Mouse (Mus musculus) c-Kit-positive CD71-negative TER-119-negative erythroid progenitor cells, embryonic 14.5 days (primary cell): ENCODE results near the gene Zfp61.

Experiments
- DNase-seq: peaks from one replicate; pipeline ENCODE4 v3.0.0-alpha.2; 2013; ENCODE audit warnings: low read depth

Gene Zfp61

GRCm38 (mm10) chr7:24300771-24301282, at the start of gene Zfp61:
Gene Zfp61 (minus strand): TSS chr7:24301232.
- DNase-seq = peak; percentile 18

DNA sequence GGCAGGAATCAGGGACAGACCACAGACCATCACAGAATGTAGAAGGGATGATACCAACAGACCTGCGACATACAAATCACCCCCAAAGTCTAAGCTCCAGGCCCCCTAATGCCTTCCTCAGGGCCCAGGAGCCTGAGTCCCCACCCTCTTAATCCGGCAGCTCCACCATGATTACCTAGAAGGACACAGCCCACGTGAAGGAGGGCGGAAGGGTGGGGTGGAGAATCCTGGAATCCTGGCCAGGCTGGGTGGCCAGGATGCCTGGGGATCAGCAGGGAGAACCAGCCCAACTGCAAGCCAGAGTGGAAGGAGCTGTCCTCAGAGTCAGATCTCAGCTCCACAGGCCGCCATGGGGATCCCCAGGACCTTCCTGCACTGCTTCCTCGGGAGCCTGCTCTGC, 47.9 kb upstream of the Zfp61 start, which contains the start of gene Lypd5:
Lypd5 (plus strand) TSS at position 301 of the 400 bp plus-strand sequence.
- no peak for DNase-seq

DNA sequence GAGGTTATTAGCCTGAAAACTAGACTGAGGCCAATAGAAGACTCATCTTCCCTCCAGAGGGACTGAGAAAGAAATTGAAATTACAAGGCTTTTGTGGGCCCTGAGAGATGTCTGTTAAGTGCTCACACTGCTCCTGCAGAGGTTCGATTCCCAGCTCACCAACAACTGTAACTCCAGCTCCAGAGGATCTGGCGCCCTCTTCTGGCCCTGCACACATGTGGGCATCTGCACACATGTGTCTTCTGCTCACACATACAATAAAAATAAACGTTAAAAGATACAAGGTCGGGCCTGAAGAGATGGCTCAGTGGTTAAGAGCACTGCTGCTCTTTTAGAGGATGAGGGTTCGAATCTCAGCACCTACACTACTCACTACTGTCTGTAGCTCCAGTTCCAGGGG, 45.4 kb upstream of the Zfp61 start:
- no peak for DNase-seq

GRCm38 (mm10) chr7:24343701-24344272, 42.8 kb upstream of the Zfp61 start:
- no peak for DNase-seq

- DNase-seq = no peak
Observed at GRCm38 (mm10) chr7:24338241-24338640, 37.2 kb upstream of the Zfp61 start.

DNA sequence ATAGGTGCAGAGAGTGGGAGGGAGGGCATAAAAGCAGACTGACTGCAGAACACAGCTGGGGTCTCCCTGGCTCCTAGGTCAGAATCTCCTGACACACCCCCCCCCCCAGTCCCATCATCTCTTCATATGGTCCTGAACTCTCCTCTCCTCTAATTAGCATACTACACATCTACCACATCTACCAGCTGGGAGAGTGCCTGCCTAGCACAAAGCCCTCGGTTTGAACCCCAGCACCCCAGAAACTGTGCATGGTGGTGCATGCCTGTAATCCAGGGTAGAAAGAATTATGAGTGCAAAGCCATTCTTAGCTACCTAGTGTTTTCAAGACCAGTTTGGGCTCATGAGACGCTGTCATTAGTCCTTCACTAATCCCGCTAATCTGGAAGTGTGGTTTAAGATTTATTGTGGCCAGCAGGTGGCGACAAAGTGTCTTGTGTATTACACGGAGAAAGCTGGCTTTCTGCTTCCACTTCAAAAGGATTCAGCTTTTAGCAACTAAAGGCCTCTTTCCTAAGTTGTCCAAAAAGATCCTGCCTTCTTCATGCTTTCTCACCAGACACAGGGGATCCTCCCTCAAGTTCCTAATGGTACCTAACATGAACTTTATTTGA, 34.8 kb upstream of the Zfp61 start:
- DNase-seq = peak; percentile 73

GRCm38 (mm10) chr7:24333304-24333986, 32.4 kb upstream of the Zfp61 start, which contains the start of gene Tescl:
Gene Tescl (minus strand): TSS chr7:24333936.
- DNase-seq = no peak

DNA sequence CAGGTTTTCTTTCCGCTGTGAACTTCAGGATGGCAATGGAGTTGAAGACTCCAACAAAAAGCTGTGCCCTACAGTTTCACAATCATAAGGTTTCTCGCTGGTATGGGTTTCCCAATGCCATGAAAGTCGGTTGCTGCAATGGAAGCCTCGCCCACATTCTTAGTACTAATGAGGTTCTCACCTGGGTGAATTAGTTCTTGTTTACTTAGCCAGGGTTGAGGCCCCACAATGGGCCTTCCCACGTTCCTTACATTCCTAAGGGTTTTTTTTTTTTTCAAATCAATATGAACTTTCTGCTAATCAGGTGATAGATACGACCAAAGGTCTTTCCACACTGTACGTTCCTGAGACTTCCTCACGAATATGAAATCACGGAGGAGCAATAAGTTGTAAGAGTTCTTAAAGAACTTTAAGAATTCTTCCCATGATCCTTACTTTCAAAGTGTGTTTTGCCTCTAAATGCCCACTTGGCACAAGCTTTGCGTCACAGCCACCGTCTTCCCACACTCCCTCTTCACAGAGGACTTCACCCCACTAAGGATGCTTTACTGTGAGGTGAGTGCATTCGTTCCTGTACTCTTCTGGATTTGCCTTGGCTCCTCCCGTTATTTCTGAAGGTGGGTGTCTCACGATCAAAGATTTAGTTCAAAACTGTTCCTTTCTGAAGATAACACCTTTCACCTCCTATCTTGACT, 26.4 kb upstream of the Zfp61 start:
- DNase-seq = no peak

DNA sequence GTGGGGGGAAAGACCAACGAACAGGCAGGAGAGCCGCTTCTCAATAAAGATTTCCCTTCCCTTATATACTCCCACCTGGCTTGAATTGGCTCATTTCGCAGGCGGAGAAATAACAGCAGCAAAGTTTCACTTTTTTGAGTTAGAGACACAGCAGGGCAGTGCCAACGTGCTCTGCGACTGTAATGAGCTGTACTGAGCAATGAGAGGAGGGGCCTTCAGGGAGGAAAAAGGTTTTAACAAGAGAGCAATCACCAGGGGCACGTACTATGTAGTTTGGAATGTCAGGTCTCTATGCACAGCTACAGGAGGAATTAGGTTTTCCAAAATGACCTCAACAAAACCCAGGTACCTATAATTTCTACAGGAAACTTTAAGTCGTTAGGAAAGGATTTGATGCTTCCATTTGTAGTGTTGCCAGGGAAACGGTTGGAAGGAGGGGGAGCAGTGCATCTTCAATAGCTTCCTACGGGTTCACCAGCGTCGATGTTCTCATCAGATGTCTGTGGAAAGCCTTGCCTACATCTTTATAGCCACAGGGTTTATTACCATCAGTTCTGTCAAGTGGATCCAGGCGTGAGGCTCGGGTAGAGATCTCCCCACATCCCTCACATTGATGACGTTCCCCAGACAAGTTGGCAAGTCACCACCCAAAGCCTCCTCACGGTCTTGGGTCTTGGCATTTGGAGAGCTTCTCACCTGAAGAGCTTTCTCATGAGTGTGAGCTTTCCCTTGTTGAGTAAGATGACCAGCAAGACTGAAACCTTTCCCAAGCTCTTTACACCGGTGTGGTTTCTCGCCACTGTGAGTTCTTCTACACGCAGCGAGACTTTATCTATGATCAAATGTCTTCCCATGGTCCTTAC, 25.5 kb upstream of the Zfp61 start:
- no peak for DNase-seq

GRCm38 (mm10) chr7:24325675-24326128, 24.7 kb upstream of the Zfp61 start:
- no peak for DNase-seq

DNA sequence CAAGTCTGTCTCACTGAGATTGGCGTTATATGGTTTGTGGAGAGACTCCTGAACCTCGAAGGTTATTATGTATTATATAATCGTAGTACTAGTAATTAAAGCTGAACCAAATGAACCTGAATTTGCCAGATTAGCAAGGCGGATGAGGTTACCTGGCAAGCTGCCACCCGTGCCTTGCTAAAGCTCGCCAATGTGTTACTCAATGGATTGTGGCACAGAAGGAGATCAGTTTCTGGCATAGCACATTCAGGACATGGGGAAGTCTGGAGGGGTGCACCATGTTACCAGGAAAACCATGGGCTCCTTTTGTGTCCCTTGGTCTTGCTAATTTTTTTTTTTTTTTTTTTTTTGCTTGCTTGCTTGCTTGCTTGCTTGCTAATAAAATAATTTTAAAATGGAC, 24.2 kb upstream of the Zfp61 start:
- DNase-seq = no peak

- DNase-seq = no peak
Observed at GRCm38 (mm10) chr7:24322593-24322992, 21.6 kb upstream of the Zfp61 start.

DNA sequence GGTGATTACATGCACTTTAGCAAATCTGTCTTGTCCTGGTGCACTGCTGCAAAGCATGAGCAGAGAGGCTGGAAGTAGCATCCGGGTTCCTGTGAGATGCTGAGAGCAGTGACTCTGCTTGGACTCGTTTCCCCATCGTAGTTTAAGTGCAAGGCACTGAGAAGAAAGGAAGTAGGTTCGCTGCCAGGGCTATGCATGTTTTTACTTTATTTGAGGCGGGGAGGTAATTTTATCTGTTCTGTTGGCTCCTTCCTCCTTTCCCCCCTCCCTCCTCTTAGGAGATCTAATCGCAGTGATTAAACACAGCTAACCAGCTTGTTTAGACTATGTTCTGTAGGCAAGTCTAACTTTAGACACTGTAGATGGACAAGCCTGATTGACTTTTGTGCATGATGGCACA, 17.9 kb upstream of the Zfp61 start:
- DNase-seq = no peak

- peak; percentile 85 for DNase-seq
Observed at GRCm38 (mm10) chr7:24316567-24317092, 15.6 kb upstream of the Zfp61 start, which contains the start of gene Zfp94. Gene Zfp94 (minus strand): TSS chr7:24316666.

- DNase-seq = no peak
Observed at GRCm38 (mm10) chr7:24315726-24316566, 14.9 kb upstream of the Zfp61 start.

- DNase-seq = no peak
Observed at GRCm38 (mm10) chr7:24299823-24300481, 1.1 kb downstream of the Zfp61 start.

- DNase-seq = peak; percentile 82
Observed at GRCm38 (mm10) chr7:24298973-24299708, 1.9 kb downstream of the Zfp61 start.

DNA sequence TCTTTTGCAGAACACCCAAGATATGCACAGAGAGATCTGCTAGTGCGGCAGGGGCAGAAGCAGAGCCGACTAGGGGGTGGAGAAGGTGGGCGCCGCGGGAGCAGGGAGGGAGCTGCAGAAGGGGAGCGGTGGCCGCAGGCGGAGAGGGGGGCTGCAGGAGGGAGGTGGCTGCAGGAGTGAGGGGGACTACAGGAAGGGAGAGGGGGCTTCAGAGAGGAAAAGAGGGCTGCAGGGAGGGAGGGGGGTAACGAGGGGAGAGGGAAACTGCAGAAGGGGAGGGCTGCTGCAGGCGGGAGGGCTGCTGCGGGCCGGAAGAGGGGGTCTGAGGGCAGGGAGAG, 2.4 kb downstream of the Zfp61 start:
- no peak for DNase-seq
